Mouse (Mus musculus) left cerebral cortex, adult 11 months (tissue): ENCODE results near the gene Fto.

Experiments
- DNase-seq: peaks from one replicate; pipeline ENCODE4 v3.0.0; 2022; ENCODE audit warnings: low spot score

The Fto gene

DNA sequence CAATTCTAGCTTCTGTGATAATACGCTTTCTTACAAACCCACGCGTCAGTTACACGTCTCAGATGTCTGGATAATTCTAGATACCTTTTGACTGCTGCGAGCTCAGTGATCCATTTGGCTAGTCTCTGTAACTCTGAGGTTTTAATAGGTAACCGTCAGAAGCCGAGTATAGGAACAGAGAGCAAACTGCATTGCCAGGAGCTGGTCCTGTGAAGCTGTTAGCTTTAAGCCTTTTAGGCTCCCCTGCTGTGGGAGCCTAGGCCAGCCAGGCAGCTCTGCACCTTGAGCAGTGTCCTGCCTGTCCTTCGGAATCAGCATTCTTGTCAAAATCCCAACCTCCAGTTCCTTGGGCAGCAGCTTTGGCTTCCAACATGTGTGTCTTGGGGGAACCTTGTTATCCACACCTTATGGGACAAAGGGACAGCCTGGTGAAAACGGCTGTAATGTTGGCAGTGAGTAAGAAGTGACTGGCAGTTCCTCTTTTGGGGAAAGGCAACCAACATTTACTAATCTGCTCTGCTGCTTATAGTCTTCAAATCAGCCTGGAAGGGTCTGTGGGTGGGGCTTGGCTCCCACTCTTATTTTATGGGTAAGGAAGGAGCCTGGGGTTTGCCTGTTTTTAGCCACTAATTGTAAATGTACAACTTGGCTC, 77.2 kb downstream of the Fto start:
- DNase-seq = no peak

DNA sequence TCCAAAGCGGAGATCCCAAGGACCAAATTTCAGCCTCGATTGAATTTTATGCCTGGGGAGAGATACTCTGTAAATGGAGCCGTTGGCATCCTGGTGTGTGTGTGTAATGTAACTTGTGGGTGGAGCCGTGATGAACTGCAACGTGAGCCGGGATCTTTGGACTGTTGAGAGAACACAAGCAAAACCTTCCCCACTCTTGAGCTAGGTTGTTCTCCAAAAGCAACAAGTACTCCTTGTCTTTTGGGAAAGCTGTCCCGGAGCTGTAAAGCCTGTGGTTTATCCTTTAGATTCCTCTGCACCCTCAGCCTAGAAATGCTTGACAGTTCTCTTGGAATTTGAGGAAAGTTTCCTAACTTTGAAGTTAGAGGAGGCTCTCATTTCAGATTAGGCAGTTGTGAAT, 78.9 kb downstream of the Fto start:
- no peak for DNase-seq

DNA sequence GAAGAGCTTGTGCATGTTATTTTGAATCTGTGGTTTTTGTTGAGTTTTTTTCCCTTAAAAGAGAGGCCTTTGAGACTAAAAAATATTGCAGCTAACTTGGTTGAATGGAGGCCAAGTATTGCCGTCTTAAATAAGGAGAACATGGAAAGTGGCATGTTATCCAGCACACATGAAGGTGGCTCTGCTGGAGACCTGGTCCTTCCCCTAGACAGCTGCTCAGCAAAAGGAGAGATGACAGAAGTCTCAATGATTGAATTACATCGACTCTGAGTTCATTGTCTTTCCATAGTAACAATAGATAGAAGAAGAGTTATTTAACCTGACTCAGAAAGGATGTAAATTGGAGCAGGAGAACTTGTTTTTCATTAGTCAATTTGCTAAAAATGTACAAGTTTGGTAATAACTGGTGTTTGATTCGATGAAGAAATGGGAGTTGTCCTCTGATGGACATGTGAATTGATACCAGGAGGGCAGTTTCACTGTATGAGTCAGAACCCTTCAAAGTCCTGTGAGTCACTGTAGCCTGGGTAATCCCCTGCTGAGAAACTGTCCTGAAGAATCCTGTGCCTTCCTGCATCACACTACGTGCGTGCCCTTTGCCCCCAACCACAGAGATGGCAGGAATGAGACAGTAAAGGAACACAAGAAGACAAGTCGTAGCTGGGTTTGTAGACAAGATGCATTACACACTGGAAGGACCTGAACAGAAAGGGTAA, 82.2 kb downstream of the Fto start:
- DNase-seq = no peak

DNA sequence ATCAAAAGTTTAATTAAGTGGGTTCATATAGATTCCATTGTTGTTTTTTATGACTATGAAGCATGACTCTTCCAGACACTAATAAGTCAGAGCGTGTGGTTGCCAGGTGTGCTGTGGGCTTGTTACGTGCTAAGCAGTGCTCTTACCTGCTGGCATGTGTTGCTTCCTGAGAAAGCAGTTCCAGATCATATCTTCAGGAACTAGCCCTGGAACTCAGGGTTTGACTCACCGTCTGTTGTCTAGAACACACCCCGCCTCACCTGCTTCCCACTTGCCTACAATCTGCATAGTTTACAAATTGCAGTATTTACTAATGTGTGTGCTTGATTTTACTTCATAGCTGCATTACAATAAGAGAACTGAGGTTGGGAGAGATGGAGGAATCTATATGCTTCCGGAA, 84.7 kb downstream of the Fto start:
- DNase-seq = no peak

DNA sequence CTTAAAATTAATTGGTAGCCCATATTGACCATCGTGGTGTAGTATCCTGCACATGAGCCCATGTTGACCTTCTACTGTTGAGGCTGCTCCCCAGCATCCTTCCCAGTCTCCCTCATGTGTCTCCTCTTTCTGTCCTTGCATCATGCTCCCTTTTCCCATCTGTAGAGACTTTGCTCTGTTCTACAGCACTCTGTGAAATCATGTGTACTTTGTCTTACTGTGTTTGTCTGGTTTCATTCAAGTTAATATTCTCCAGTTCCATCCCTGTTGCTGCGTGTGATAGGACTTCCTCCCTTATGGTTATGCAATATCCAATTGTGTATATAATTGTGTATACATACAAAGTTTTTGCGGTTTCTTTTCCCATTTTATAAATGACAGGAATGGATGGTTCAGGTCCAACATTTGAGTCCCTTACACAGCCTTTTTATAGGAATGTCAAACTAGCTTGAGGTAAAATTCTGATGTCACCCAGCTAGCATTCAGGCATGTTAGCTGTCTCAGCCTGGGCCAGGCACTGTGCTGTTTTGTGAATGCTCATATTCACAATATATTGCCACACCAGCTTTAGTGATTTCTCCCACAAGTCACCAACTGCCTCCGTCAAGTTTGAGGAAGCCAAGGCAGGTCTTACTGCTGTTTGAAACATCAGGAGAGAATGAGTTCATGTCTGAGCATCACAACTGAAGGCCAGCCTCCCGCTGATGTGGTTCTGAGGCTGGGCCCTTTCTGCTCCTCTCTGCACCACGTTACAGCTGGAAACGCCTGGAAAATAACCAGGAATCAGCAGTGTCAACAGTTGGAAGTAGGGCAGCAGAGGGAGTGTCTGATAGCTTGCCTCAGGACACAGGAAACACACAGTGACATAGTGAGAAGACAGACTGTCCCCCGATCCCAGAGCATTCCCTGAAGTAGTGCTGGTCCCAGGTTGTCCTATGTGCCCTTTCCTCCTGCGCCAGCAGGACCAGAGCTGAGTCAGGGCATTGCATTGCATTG, 90.0 kb downstream of the Fto start:
- no peak for DNase-seq

DNA sequence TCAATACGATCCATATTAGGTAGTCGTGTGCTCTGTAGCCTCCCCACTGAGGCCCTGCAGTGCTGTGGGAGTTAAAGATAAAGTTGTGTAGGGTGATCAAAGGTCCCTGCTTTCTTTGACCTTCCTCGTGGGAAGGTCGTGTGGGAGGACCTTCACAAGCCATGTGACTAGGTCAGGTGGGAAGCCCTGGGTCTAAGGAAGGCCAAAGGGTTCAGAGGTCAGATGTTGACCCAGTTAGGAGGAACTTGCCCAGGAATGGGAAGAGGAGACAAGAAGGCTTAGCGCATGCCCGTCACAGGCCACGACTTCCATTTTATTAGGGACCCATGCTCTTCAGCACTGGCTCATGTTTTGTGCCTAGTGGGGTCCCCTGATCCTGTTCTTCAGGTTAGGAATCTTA, 91.0 kb downstream of the Fto start:
- DNase-seq = no peak

DNA sequence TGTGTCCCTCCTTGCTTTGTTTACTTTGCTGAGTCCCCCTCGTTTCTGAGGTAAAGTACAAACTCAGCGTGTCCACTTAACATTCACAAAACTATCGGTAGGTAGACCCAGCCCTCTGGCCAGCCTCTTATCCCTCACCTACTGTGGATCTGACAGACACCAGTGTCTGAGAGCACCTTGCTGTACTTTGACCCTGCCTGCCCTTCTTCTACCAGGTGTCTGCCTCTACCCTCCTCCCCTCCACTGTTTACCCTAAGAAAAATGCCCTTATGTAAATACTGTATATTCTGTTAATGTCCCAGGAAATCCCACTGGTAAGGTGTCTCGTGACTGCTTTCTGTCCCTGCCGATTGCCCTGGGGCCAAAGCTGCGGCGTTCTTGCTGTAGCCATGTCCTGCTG, 91.8 kb downstream of the Fto start:
- DNase-seq = no peak

DNA sequence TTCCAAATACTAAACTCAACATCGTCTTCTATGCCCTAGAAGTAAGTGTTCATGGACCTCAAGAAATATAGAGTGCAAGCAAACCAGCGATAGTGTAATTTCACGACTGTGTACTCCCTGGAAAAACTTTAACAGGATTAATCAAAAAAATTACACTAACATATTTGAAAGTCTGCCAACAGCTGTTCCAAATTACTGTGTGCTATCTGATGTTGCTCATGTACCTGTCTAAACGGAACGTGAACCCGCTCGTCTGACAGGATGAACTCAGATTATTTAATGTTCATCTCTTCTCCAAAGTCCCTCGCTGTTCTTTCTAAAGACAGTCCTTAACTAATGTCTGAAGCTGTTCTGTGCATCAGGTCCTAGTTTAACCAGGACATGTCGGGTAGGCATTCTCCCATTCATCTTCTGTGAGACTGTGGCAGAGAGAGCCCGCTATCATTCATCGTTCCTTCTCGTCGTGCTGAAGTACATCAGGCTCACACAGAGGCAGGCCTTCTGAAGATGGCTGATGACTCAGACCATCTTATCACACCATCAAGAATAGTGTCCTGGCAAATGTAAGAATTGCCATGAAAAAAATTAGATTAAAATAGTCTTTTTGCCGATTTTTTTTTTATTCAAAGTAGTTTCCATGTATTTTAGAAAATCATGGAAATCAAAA, 93.4 kb downstream of the Fto start:
- DNase-seq = no peak

DNA sequence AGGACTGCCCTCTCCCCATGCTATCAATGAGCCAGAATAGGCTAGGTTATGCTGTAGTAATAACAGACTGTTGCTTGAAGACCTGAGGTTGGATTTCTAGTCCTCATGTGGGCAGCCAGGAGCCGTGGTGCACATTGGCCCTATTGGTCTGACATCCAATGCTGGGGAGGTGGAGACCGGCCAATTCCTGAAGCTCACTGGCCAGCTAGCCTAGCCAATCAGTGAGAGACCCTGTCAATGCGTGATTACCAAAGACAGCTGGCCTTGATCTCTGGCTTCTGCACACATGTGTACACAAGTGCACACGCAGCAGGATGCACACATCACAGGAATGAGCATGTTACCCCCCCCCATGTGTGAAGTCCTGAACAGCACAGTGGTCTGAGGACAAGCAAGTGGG, 94.6 kb downstream of the Fto start:
- DNase-seq = no peak

DNA sequence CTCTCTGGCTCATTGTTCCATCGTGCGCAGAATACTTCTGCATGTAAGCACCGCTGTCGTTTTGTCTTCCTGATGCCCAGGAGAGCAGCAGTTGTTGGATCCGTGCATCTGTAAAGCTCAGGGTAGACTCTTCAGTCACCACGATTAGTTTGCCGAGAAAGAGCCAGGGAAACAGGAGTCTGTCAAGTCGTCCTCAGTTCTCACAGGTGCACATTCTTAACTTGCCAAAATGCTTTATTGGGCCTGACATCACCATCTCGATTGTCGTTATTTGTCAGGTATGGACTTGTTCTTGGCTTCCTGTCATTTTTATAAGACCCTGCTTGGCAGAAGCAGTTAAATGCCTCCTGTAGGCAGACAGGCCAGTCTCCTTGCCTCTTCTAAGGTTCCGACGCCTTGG, 96.7 kb downstream of the Fto start:
- no peak for DNase-seq

DNA sequence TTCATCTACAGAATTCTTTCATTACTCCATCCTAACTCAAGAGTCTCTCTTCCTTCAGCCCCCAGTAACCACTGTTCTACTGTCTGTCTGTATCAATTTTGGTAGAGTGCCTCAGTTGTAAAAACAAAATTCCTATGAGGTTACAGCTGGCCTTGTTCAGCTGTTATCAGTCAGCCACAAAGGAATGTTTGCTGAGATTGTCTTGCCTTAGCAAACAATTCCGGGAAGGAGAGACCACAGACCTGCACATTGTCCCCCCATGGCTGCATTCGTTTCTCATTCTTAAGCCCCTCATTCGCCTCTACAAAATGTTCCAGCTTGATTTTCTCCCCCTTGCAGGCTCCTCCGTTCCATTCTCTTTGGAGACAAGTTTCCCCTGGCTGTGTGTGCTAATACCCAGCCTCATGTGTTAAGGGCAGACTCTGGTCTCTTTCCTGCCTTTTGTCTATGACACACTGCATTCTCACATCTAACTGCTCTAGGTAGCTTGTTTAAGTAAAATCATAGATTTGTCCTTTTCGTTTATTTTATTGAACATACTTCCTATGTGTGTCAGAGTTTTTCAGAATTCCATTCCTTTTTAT, 111.3 kb downstream of the Fto start:
- no peak for DNase-seq

DNA sequence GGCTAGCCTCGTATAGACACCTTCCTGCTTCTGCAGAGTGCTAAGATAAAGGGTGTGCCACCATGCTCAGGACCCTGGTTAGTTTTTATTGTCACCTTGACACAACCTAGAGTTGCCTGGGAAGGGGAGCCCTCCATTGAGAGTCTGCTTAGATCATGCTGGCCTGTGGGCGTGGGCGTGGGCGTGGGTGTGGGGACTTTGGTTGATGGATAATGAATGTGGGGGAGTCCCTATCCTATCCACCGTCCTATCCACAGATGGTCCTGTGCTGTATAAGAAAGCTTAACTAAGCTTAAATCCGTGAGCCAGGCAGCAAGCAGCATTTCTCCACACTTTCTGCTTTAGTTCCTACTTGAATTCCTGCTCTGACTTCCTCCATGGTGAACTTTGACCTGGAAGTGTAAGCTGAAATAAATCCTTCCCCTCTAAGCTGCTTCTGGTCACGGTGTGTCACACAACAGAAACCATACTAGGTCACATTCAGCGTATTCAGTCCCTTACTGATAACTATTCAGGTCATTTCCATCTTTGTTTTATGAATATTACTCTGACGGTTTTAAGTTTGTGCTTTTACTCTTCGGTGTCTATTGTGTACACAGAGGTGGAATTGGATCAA, 112.0 kb downstream of the Fto start:
- DNase-seq = no peak

DNA sequence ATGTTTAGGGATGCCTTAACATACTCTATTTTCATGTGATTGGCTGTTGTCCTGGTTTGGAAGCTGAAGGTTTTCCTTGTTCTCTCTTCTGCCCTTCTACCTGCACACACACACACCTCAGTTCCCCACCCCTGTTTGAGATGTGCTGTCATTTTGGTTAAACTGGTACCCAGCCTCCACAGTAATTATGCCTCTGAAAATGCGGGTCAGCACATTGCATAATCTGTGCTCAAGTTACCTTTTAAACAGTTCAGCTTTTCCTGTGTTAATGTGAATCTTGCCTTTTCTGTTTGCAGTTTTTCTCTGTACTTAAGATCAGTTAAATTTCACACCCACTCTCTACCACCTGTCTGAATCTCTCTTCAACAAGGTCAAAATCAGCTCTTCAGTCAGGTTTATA, 113.2 kb downstream of the Fto start:
- no peak for DNase-seq

DNA sequence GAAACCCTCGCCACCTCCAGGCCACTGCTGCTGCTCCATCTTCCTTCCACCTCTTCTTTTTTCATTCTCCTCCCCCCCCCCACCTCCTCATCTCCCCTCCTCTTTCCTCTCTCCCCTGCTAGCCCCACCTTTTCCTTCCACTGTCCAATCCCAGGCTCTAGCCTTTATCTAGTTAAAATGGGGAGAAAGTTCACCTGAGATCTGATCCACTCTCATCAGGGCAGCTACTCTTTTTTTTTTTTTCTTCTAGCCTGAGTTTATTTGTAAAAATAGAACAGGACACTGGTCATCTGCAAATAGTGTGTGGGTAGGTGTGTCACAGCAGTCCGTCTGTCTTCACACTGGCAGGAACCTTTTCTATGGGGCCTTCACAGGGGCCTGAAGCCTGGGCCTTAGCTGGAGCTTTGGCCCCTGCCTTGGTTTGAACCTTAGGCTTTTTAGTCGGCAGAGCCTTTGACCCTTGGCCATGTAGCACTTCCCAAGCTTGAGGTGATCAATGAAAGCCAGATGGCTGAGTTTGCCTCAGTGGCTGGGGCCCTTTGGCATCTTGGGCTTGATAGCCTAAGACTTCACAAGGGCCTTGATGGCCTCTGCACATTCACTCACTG, 117.1 kb downstream of the Fto start:
- no peak for DNase-seq

DNA sequence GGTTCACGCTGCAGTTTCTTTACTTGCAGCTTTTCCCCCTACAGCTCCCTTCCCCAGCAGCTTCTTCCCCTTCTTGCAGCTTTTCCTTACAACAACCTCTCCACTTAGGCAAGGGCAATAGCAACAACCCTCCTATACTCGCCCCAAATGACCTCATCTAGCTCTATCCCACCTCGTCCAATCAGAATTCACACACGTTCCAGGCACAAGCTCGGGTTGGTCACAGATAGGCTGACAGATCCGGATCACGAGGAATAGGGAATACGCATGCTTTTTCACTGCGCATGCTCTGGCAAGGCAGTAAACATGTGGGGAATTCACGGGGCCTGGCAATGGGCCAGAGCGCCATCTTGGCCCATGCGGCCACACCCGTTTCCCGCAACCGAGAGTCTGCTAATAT, 122.7 kb downstream of the Fto start:
- DNase-seq = no peak

DNA sequence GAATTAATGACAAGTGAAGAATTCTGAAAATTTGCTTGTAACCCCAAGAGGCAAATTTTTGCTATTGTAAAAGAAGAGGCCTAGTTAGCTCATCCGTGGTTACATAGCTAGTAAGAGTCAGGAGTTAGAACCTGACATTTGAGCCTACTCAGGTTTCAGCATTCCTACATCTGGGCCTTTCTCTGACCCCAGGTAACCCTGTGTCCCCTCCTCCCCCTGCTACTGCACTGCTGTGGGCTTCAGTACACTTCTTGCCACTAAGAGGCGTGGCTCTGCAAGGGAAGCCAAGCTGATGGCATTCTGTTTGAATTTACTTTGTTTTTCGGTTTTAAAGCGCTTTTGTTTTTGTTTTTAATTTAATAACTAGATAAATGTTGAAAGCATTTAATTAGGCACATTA, 130.6 kb downstream of the Fto start:
- no peak for DNase-seq

DNA sequence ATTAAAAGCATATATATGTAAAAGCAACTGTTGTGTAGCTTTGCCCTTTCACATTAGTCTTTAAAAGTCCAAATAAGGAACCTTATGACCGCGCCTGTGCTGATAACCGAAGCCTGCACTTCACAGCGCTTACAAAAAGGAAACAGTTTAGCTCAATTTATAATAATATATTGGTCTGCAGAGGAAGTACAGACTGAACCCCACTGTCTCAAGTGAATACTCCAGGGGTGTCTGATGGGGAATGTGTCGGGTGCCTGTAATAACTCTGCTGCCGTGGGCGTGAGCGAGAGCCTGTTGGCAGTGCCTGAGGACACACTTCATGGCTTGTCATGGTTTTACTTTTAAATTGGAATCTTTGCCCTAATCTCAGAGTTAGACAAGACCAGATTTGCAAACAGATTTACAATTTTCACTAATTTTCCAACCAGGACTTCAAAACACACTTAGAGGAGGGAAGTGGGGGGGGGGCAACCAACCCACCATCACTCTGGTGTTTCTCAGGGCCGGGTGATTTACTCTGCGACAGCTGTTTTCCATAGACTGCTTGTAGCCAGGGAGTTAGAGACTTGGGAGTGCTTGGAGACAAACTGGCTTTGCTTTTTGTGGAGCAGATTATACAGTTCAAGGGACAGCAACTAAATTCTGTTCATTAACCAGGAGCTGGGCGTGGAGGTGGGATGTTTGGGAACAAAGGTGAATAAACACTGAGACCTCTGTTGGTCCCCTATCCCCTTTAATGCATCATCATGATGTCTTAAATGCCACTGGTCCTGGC, 131.5 kb downstream of the Fto start:
- no peak for DNase-seq

DNA sequence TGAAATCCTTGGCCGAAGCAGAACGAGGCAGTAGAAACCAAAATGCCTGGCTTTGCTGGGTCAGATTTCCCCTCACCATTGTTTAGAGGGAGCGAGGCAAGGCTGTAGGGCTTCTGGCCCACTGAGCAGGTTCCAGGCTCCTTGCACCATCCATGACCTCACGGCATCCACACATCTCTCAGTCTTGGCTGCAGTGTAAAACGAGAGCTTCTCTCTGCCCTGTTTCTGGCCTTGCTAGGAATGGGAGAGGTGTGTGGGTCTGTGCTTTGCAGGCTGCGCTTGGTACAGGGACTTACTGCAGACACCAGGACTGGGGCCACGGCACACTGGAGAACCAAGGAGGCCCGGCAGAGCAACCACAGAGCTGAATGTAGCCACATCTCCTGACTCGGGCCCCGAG, 132.2 kb downstream of the Fto start:
- DNase-seq = no peak

DNA sequence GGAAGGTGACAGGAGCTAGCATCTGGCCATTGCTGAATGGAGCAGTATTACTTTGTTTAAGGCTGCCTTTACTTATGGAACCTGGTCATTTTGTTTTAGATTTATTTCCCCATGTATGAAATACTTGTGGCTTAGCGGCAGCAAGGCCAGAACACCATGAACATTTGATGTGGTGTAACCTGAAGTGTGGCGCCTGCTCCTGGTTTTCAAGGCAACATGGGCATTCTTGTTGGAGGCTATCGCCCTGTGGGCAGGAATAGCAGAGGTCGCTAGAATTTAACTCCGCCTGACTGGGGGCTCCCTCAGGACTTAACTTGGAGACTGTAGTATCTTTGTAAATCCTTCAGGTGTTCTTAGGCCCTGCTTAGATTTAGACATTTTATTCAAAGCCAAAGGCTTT, 132.7 kb downstream of the Fto start:
- no peak for DNase-seq

DNA sequence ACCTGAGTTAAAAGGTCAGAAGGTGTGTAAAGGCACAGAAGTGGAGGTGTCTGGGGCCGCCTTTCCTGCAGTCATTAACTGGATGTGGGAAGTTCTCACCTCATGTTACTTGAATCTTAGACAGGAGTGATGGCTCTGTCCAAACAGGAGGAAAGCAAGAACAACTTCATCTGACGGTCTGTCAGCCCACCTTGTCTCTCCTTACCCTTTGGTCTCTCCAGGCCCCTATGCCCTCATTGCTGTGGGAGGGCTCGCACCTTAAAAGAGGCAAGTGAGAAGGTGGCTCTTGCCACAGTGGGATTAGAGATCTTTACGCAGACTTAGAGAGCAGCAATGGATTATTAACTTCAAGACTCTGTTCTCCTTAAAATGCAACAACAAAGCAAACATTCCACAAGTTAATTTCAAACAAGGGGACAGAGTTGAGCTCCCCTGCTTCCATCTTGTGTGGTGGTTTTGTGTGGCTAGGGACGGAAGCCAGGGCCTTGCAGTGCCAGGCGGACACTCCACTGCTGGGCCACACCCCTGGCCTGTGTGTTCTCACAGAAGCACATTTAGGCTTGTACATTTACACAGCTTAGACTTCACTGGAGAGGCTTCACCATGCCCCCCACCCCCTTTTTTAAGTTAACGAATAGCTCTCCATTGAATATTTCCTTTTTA, 135.5 kb downstream of the Fto start:
- no peak for DNase-seq
